Mouse (Mus musculus) E14TG2a.4 (cell line): ENCODE measurements around the gene Grin2b.

Source experiments
- CTCF ChIP-seq: conservative IDR thresholded peaks from 2 replicates; pipeline ENCODE4 v1.5.1; 2014; ENCODE audit warnings: low read length
- NANOG ChIP-seq: IDR thresholded peaks from 2 replicates; pipeline ENCODE4 v1.6.1; 2014; ENCODE audit warnings: borderline replicate concordance, low read length, mixed read lengths

- TF ChIP-seq CTCF, result no peak
- no peak for TF ChIP-seq NANOG
These were observed 197.2 kb downstream of the Grin2b start for GRCm38 (mm10) chr6:135976106-135976505.
